Mouse (Mus musculus): Measurements from ENCODE around the gene Hsd17b2. TPM values are rescaled to one million over a fixed set of nuclear protein-coding genes. Genes with fewer than 3 reads are reported as not detected.
A peak's percentile ranks its signal among the peaks of the same experiment; 100 is the strongest.

Gene Hsd17b2
- total RNA-seq, 2 experiments from 2014 or later, result not detected

- intact Hi-C loops (cut with DNase I), result no loop called here
- DNase-seq, result no peak
Measured at GRCm38 (mm10) chr8:117771115-117771836, 69.6 kb downstream of the Hsd17b2 start.

GRCm38 (mm10) chr8:117772126-117772525 is 70.4 kb downstream of the Hsd17b2 start:
- intact Hi-C loops (cut with DNase I), result no loop called here

GRCm38 (mm10) chr8:117772597-117772996 is 70.9 kb downstream of the Hsd17b2 start:
- no peak for DNase-seq
- intact Hi-C loops (cut with DNase I), result no loop called here

More at GRCm38 (mm10) chr8:117772126-117772525, 70.4 kb downstream of the Hsd17b2 start:
- DNase-seq, result peak; percentile 27

- no peak for DNase-seq
- intact Hi-C loops (cut with DNase I), result no loop called here
Measured at GRCm38 (mm10) chr8:117775626-117776025, 73.9 kb downstream of the Hsd17b2 start.

- intact Hi-C loops (cut with DNase I), result no loop called here
- no peak for DNase-seq
Measured at GRCm38 (mm10) chr8:117776075-117776474, 74.4 kb downstream of the Hsd17b2 start.

- no peak for DNase-seq
- intact Hi-C loops (cut with DNase I), result no loop called here
Measured at GRCm38 (mm10) chr8:117778531-117779322, 77.0 kb downstream of the Hsd17b2 start.

GRCm38 (mm10) chr8:117779344-117779743 is 77.6 kb downstream of the Hsd17b2 start:
- no peak for DNase-seq
- intact Hi-C loops (cut with DNase I), result no loop called here

GRCm38 (mm10) chr8:117781375-117782129 is 79.8 kb downstream of the Hsd17b2 start:
- no peak for DNase-seq
- intact Hi-C loops (cut with DNase I), result no loop called here

GRCm38 (mm10) chr8:117783021-117783420 is 81.3 kb downstream of the Hsd17b2 start:
- intact Hi-C loops (cut with DNase I), result no loop called here
- DNase-seq, result no peak

GRCm38 (mm10) chr8:117786428-117786827 is 84.7 kb downstream of the Hsd17b2 start:
- intact Hi-C loops (cut with DNase I), result no loop called here
- DNase-seq, result no peak

- intact Hi-C loops (cut with DNase I), result no loop called here
Measured at GRCm38 (mm10) chr8:117792616-117793144, 91.0 kb downstream of the Hsd17b2 start.

GRCm38 (mm10) chr8:117794581-117794980 is 92.9 kb downstream of the Hsd17b2 start:
- intact Hi-C loops (cut with DNase I), result no loop called here

More at GRCm38 (mm10) chr8:117792616-117793144, 91.0 kb downstream of the Hsd17b2 start:
- DNase-seq, result no peak

GRCm38 (mm10) chr8:117796464-117796863 is 94.8 kb downstream of the Hsd17b2 start:
- no peak for DNase-seq
- intact Hi-C loops (cut with DNase I), result no loop called here

More at GRCm38 (mm10) chr8:117794581-117794980, 92.9 kb downstream of the Hsd17b2 start:
- no peak for DNase-seq

- DNase-seq, result no peak
- intact Hi-C loops (cut with DNase I), result no loop called here
Measured at GRCm38 (mm10) chr8:117798066-117798465, 96.4 kb downstream of the Hsd17b2 start.

- intact Hi-C loops (cut with DNase I), result no loop called here
- peak; percentile 99 for DNase-seq
Measured at GRCm38 (mm10) chr8:117801443-117802298, 100.0 kb downstream of the Hsd17b2 start, which contains the start of gene Mphosph6. Mphosph6 (minus strand) TSS chr8:117801943.

GRCm38 (mm10) chr8:117802299-117802689 is 100.6 kb downstream of the Hsd17b2 start:
- DNase-seq, result no peak

GRCm38 (mm10) chr8:117805419-117805818 is 103.7 kb downstream of the Hsd17b2 start:
- no peak for DNase-seq
- intact Hi-C loops (cut with DNase I), result no loop called here

More at GRCm38 (mm10) chr8:117802299-117802689, 100.6 kb downstream of the Hsd17b2 start:
- intact Hi-C loops (cut with DNase I), result no loop called here
